Mouse (Mus musculus) myocyte (in vitro differentiated cells): ENCODE measurements at regions not wholly inside any gene's neighbourhood (a gene's known extent, or its start where the extent isn't known, plus 50 kb on each side); places are given as distances from the start of the nearest gene placed in this dataset.

Source experiments
- H3K27me3 ChIP-seq: one replicate; pipeline ENCODE4 v1.6.1; 2011; ENCODE audit not compliant: control insufficient read depth, insufficient read depth, insufficient read length
- H3K36me3 ChIP-seq: one replicate; pipeline ENCODE4 v1.6.1; 2011; ENCODE audit not compliant: control insufficient read depth, insufficient read depth
- H3K4me2 ChIP-seq: one replicate; pipeline ENCODE4 v1.6.1; 2011; ENCODE audit warnings: low read depth, control low read depth
- H3K4me3 ChIP-seq: one replicate; pipeline ENCODE4 v1.5.1; 2011; ENCODE audit warnings: mild to moderate bottlenecking, control low read depth, moderate library complexity
- H3K79me2 ChIP-seq: one replicate; pipeline ENCODE4 v1.6.1; 2011; ENCODE audit not compliant: control insufficient read depth, insufficient read depth
- H3ac ChIP-seq: one replicate; pipeline ENCODE4 v1.6.1; 2011; ENCODE audit not compliant: control insufficient read depth, insufficient read length
- CEBPB ChIP-seq: IDR thresholded peaks from 2 replicates; pipeline ENCODE4 v1.6.1; 2011; ENCODE audit warnings: mild to moderate bottlenecking, moderate library complexity; ENCODE audit not compliant: poor library complexity, insufficient read depth, severe bottlenecking
- E2F4 ChIP-seq: IDR thresholded peaks from one replicate; pipeline ENCODE4 v1.6.1; 2011; ENCODE audit warnings: mild to moderate bottlenecking, control low read depth, moderate library complexity; ENCODE audit not compliant: insufficient read depth
- MAX ChIP-seq: IDR thresholded peaks from one replicate; pipeline ENCODE4 v1.6.1; 2011; ENCODE audit warnings: low read depth, mild to moderate bottlenecking, control low read depth
- MYOD1 ChIP-seq, 3 experiments: IDR thresholded peaks; one replicate each; pipeline ENCODE4 v1.6.1; 2011; ENCODE audit warnings: control low read depth in 2 of 3, low read depth in 2 of 3, mild to moderate bottlenecking in 2 of 3, moderate library complexity in 1 of 3; ENCODE audit not compliant: insufficient read length in 2 of 3, control insufficient read depth in 1 of 3
- MYOG ChIP-seq, 3 experiments: IDR thresholded peaks; one replicate each; pipeline ENCODE4 v1.6.1; 2011; ENCODE audit warnings: control low read depth in 2 of 3, low read depth in 2 of 3, mild to moderate bottlenecking in 2 of 3; ENCODE audit not compliant: insufficient read length in 2 of 3, control insufficient read depth in 1 of 3, insufficient read depth in 1 of 3
- POLR2A ChIP-seq: IDR thresholded peaks from one replicate; pipeline ENCODE4 v1.6.1; 2011; ENCODE audit warnings: low read depth, mild to moderate bottlenecking, control low read depth, moderate library complexity; ENCODE audit not compliant: insufficient read length
- POLR2AphosphoS2 ChIP-seq: IDR thresholded peaks from one replicate; pipeline ENCODE4 v1.6.1; 2011; ENCODE audit warnings: low read depth, control low read depth; ENCODE audit not compliant: insufficient read length
- REST ChIP-seq: IDR thresholded peaks from one replicate; pipeline ENCODE4 v1.6.1; 2011; ENCODE audit warnings: mild to moderate bottlenecking, control low read depth, moderate library complexity; ENCODE audit not compliant: insufficient read depth, insufficient read length
- SRF ChIP-seq: IDR thresholded peaks from one replicate; pipeline ENCODE4 v1.6.1; 2011; ENCODE audit warnings: low read depth; ENCODE audit not compliant: control insufficient read depth, insufficient read length
- TCF12 ChIP-seq: IDR thresholded peaks from one replicate; pipeline ENCODE4 v1.6.1; 2011; ENCODE audit warnings: mild to moderate bottlenecking, control low read depth; ENCODE audit not compliant: poor library complexity, insufficient read depth, severe bottlenecking
- TCF3 ChIP-seq: IDR thresholded peaks from one replicate; pipeline ENCODE4 v1.6.1; 2011; ENCODE audit warnings: low read depth, control low read depth; ENCODE audit not compliant: insufficient read length
- USF1 ChIP-seq: IDR thresholded peaks from one replicate; pipeline ENCODE4 v1.6.1; 2011; ENCODE audit warnings: low read depth, mild to moderate bottlenecking, control low read depth, moderate library complexity

DNA sequence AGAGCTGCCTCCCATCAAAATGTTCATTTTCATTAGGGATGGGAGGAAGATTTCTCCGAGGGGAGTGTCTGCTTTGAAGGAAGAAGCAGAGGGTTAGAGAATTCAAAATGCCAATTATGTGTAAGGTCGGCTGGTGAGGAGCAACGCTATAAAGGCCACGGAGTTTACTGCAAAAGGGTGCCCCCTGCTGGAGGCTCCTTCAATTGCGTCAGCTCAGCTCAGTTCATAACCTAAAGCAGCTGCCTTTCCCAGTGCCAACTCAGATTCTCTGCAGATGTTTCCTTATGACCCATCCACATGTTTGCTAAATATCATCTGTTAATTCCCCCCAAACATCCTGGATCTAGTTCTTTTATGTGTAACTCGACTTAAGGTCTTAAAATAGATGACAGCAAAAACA lies 138.8 kb downstream of the Mtx2 start:
- H3ac ChIP-seq = no peak overlapping the region
- H3K79me2 ChIP-seq = no peaks in the 10 kb centered on the region
- no peak for TF ChIP-seq TCF3
- TF ChIP-seq E2F4 = no peak
- no peak for TF ChIP-seq CEBPB
- no peak for TF ChIP-seq POLR2AphosphoS2
- TF ChIP-seq REST = no peak
- TF ChIP-seq MYOD1 (IDR thresholded peaks at IDR 0.05; ENCODE audit: control insufficient read depth in 1 of 3, insufficient read length in 2 of 3, low read depth in 2 of 3) = no peak
- no peak for TF ChIP-seq SRF
- no peak for TF ChIP-seq TCF12
- no peak for TF ChIP-seq MAX
- no peak for TF ChIP-seq MYOG (IDR thresholded peaks at IDR 0.05; ENCODE audit: control insufficient read depth in 1 of 3, insufficient read depth in 1 of 3, insufficient read length in 2 of 3, low read depth in 2 of 3)
- TF ChIP-seq USF1 = no peak
- TF ChIP-seq POLR2A = no peak
- H3K36me3 ChIP-seq = no peaks in the 10 kb centered on the region
- peaks cover 5% of the 10 kb centered on the region for H3K27me3 ChIP-seq
- no peak overlapping the region for H3K4me2 ChIP-seq
- no peak overlapping the region for H3K4me3 ChIP-seq

DNA sequence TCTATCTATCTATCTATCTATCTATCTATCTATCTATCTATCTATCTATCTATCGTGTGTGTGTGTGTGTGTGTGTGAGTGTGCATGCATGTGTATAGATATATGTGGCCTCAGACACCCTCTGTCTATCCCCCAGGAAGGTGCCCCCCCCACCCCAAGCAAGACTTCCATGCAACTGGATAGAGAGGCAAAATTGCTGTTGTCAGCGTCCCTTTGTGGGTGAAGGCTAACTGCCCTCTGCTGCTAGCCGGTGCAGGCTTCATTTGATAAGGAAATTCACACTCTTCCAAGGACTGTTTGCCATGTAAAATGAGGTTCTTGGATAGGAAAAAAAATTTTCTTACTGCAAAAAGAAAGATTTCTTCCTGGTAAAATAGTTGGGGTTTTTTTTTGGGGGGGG lies 139.4 kb downstream of the Mtx2 start:
- TF ChIP-seq MYOG (IDR thresholded peaks at IDR 0.05; ENCODE audit: control insufficient read depth in 1 of 3, insufficient read depth in 1 of 3, insufficient read length in 2 of 3, low read depth in 2 of 3) (no peak), USF1 (no peak), E2F4 (no peak), POLR2A (no peak), MYOD1 (IDR thresholded peaks at IDR 0.05; ENCODE audit: control insufficient read depth in 1 of 3, insufficient read length in 2 of 3, low read depth in 2 of 3) (no peak), TCF3 (no peak), POLR2AphosphoS2 (no peak), MAX (no peak), SRF (no peak), REST (no peak), CEBPB (no peak), TCF12 (no peak)
- Histone ChIP-seq H3K36me3 (no peaks in the 10 kb centered on the region), H3K4me3 (no peak overlapping the region), H3K27me3 (peaks cover 5% of the 10 kb centered on the region), H3K4me2 (peak overlapping the region; percentile 22), H3K79me2 (no peaks in the 10 kb centered on the region), H3ac (no peak overlapping the region)

DNA sequence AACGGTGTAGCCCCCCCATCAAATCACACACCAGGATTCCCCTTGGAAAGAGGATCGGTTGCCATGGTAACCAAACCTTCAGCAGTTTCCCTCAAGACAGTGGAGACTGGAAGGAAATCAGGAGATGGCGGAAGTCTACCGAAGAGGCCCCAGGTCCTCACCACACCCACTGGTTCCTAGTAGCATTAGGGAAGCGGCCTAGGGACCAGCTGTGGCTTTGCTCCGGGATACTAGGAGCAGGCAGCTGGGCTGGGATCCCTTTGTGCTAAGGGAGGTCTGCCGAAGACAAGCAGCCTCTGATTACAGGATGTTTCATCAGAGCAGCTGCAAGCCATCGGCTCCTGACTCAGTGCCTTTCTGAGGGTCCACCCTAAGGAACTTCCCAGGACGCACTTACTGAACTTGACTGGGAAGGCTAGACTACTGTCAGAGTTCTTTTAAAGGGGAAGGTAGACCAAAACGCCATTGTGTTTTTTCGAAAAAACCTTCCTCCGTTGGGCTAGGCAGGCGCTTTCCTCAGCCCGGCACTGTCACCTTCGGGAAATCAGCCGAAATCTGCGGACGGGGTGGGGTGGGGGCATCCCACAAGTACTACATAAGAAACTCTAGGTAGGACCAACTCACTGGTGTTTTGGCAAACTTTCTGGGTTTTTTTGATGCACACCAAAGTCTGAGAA lies 139.9 kb downstream of the Mtx2 start:
- TF ChIP-seq MYOD1 (IDR thresholded peaks at IDR 0.05; ENCODE audit: control insufficient read depth in 1 of 3, insufficient read length in 2 of 3, low read depth in 2 of 3) = peak in 1 of 3 experiments; percentile 33
- peak in 1 of 3 experiments; percentile 34 for TF ChIP-seq MYOG (IDR thresholded peaks at IDR 0.05; ENCODE audit: control insufficient read depth in 1 of 3, insufficient read depth in 1 of 3, insufficient read length in 2 of 3, low read depth in 2 of 3)
- TF ChIP-seq REST = no peak
- TF ChIP-seq CEBPB = peak; percentile 93
- H3K4me2 ChIP-seq = peak overlapping the region; percentile 22
- peaks cover 5% of the 10 kb centered on the region for H3K27me3 ChIP-seq
- no peaks in the 10 kb centered on the region for H3K79me2 ChIP-seq
- no peaks in the 10 kb centered on the region for H3K36me3 ChIP-seq
- H3K4me3 ChIP-seq = no peak overlapping the region
- no peak overlapping the region for H3ac ChIP-seq

DNA sequence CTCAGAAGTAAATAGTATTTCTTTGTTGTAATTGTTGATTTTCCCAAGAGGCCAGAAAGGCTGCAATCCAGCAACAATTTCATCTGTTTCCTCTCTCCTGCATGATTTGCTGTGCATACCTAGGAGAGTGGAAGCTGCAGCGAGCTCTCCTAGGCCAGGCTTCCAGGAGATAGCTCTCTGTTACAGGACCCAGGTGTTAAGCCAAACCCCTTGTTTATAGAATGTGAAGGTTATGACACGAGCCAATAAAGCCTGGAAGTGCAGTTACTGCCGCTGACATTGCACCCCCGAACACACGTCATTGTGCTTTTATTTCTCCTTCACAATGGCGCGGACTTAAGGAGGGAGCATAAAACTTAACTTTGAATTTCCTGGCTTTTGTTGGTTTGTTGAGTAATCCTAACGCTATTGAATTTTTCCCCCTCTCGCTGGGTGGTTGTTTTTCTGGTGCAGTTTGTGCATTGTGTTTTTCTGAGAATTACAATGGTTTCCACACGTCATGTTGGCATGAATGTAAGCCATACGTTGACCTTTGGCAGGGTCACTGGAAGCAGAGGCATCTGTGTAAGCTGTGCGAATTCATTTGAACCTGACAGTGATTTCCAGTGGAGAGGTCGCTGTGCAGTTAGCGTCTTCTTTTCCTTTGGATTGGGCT lies 145.1 kb downstream of the Mtx2 start:
- H3K27me3 ChIP-seq = peaks cover 5% of the 10 kb centered on the region

DNA sequence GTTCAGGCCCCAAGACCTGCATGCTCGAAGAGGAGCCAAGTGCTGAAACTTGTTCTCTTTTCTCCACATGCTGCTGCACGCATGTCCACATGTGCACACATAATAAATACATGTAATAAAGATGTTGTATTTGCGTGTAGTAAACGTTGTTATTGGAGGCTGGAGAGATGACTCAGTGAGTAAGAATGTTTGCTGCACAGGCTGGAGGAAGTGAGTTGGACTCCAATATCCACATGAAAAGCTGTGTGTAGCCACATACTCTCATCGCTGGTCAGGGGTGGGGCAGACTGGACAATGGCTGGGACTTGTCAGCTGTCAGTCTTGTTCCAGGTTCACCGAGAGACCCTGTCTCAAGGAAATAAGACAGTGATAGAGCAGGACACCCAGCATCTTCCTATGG lies 147.8 kb downstream of the Mtx2 start:
- H3K36me3 ChIP-seq = no peaks in the 10 kb centered on the region
- TF ChIP-seq CEBPB (no peak), TCF12 (no peak), MAX (no peak), USF1 (no peak), POLR2AphosphoS2 (no peak), REST (no peak), E2F4 (no peak), MYOD1 (IDR thresholded peaks at IDR 0.05; ENCODE audit: control insufficient read depth in 1 of 3, insufficient read length in 2 of 3, low read depth in 2 of 3) (no peak), MYOG (IDR thresholded peaks at IDR 0.05; ENCODE audit: control insufficient read depth in 1 of 3, insufficient read depth in 1 of 3, insufficient read length in 2 of 3, low read depth in 2 of 3) (no peak), POLR2A (no peak), TCF3 (no peak), SRF (no peak)
- H3K79me2 ChIP-seq = no peaks in the 10 kb centered on the region
- no peak overlapping the region for H3K4me2 ChIP-seq
- H3K4me3 ChIP-seq = no peak overlapping the region
- H3ac ChIP-seq = no peak overlapping the region
- peaks cover 5% of the 10 kb centered on the region for H3K27me3 ChIP-seq

More for the DNA sequence above, 145.1 kb downstream of the Mtx2 start:
- H3K4me2 ChIP-seq = no peak overlapping the region
- H3K4me3 ChIP-seq = no peak overlapping the region
- H3K79me2 ChIP-seq = no peaks in the 10 kb centered on the region
- no peak overlapping the region for H3ac ChIP-seq
- TF ChIP-seq MYOG (IDR thresholded peaks at IDR 0.05; ENCODE audit: control insufficient read depth in 1 of 3, insufficient read depth in 1 of 3, insufficient read length in 2 of 3, low read depth in 2 of 3) (no peak), MYOD1 (IDR thresholded peaks at IDR 0.05; ENCODE audit: control insufficient read depth in 1 of 3, insufficient read length in 2 of 3, low read depth in 2 of 3) (no peak), SRF (no peak)
- H3K36me3 ChIP-seq = no peaks in the 10 kb centered on the region
